Mouse (Mus musculus) layer of hippocampus, adult 18-20 months (tissue): ENCODE data around the gene Atp6v1c2. TPM values are rescaled to one million over a fixed set of nuclear protein-coding genes. Genes with fewer than 3 reads are reported as not detected.

Experiments
- DNase-seq, 2 experiments: peaks; one replicate each; pipeline ENCODE4 v3.0.0; 2022; ENCODE audit warnings: low spot score in 2 of 2
- long read RNA-seq: library from polyadenylated mRNA; stranded (forward); transcript quantifications from one replicate; pipeline ENCODE4 v2.0.0, GENCODE M21; 2021
- total RNA-seq, 2 experiments: library from RNA; stranded (reverse); gene quantifications; 2 replicates each; pipeline ENCODE4 v1.2.3; 2021

The Atp6v1c2 gene
- total RNA-seq = 1 to 10 TPM; 2.9 to 3.4 TPM
- long read RNA-seq, partial matches to known transcripts = 0 of 2 reads
- long read RNA-seq, other reads (novel, unspliced or antisense) = 2 of 2 reads

- DNase-seq = no peak
These were observed at the start of gene Atp6v1c2 for GRCm38 (mm10) chr12:17329259-17329658. Gene Atp6v1c2 (minus strand): TSS chr12:17329359.

DNA sequence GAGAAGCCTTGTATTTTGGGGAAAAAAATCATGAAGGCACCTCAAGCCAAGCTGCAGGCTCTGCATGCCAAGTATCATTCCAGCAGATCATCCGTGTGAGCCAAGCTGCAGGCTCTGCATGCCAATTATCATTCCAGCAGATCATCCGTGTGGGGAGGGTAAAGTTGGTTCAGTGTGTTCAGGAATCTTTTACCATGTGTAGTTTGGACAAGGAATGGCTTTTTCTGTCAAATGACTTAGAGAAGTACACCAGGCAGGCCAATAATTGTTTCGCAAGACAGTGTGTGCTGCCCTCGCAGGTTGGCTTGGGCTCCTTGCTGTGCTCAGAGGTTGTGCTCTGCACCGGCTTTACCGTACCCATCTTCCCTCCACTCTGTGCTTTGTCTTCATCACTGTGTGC lies 47.4 kb upstream of the Atp6v1c2 start:
- peak in 1 of 2 experiments; percentile 30 for DNase-seq

DNA sequence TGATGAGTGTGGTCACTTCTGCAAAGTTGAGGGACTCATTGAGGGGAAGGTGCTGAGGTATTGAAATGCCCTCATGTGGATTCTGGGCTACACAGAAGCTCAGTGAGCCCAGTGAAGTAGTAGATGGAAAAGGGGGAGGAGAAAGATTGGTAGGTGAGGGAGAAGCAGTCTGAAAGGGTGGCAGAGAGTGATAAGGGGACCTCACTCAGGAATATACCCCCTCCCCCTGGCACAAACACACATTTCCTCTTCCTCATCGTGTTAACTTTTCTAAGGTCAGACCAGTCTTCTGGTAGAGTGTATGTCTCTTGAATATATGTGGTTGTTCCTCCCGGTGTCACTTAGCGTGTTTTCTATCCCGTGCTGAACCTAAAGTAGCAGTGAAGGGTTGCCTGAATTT lies 46.1 kb upstream of the Atp6v1c2 start:
- DNase-seq = no peak

DNA sequence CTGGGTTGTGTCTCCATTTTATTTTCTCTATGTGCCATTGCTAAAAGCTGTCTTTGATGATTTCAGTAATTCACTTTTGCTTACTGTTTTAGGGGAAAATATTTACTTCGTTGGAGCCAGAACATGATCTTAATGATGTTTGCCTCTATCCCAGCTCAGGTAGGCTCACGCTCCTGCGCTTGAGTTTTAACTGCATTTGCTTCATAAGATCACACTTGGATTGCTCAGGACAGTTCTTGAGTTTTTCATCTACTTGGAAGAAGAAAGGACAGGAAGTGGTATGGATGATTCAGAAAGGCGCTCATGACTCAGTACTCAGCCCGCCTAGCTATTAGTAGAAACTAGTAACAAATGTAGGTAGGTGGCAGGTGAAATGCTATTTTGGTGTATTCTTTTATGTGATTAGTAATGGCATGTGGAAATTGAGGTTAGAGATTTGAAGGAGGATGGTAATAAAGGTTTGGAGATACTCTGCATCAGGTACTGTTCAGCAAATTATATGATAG lies 44.4 kb upstream of the Atp6v1c2 start:
- no peak for DNase-seq

- no peak for DNase-seq
These were observed 43.5 kb upstream of the Atp6v1c2 start for GRCm38 (mm10) chr12:17372696-17373095.

- DNase-seq = no peak
These were observed 42.6 kb upstream of the Atp6v1c2 start for GRCm38 (mm10) chr12:17371589-17372235.

DNA sequence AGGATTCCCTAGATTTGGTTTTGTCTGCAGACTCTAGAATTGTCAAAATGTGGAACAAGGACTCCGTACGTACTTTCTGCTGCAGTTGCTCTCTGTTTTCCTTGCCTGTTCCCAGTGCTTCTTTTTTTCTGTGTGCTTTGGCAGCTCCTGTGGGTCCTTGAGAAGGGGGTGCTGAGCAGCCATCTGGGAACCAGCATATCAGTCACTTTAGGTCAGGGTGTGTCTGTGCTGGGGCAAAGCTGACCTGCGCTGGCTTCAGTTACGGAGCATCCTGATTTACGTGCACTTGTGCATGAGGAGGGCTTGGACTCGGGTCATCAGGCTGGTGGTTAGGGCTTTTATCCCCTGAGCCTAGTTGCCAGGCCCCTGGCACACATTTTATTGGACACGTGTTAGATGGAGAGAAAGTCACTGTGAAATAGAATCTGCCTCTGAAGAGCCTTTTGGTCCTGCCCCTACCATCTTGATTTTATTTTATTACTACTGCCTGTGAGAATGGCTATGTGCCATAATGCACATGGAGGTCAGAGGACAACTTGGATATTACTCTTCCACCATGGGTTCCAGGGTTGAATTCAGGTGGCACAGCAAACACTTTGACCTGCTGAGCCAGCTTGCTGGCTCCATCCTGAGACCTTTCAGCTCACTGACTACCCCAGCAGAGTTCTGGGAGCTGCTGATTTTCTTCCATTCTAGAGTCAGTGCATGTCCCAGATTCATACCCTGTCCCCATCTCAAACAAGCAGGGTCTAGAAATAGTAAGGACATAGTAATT lies 40.6 kb upstream of the Atp6v1c2 start:
- no peak for DNase-seq

DNA sequence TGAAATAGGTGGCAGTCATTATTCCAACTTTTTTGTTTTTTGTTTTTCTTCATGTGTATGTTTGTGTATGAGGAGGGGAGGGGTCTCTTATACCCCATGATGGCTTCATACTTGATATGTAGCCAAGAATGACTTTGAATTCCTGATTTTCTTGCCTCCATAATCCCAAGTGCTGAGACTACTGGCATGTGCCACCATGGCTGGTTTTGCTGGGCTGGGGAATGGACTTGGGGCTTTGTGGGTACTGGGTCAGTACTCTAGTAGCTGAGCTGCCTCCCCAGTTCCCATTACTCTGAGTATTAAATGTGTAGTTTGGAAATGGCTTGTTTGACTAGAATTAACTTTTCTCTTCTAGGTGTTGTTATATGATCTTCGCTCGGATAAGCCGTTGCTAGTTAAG lies 40.0 kb upstream of the Atp6v1c2 start:
- DNase-seq = no peak

GRCm38 (mm10) chr12:17366981-17367380 lies 37.8 kb upstream of the Atp6v1c2 start:
- peak; percentile 44 to 74 for DNase-seq

DNA sequence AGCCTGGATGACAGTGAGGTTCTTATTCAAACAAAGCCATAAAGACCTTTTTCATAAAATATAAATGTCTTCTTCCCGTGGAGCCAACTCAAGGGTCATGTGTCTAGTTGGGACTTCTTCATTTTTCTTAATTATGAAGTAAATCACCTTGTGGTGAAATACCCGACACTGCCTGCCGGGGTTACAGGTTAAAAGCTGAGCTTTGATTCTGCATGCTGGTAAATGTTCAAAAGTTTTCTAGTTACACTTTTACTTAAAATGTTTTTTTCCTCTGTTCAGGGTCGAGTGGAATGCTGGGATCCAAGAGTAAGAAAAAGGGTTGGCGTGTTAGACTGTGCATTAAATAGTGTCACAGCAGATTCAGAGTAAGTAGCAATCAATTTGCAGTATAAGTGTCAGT lies 33.2 kb upstream of the Atp6v1c2 start:
- no peak for DNase-seq

DNA sequence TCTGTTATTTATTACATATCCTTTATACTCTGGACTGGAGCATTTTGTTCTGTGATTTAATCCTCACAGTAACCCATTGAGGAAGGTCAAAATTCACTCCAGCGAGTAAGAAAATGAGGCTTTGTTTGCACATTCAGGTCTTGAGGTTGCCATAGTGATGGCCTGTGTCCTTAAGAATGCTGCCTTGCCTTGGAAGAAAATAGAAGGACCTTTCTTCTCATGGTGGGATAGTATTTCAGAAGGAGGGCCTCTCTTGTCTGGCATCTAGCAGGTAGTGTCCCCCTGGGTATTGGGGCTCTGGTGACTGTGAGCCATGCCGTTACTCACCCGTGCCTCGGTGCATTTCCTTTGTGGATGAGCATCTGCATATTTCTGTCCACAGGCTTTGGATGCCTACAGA lies 31.5 kb upstream of the Atp6v1c2 start:
- no peak for DNase-seq

DNA sequence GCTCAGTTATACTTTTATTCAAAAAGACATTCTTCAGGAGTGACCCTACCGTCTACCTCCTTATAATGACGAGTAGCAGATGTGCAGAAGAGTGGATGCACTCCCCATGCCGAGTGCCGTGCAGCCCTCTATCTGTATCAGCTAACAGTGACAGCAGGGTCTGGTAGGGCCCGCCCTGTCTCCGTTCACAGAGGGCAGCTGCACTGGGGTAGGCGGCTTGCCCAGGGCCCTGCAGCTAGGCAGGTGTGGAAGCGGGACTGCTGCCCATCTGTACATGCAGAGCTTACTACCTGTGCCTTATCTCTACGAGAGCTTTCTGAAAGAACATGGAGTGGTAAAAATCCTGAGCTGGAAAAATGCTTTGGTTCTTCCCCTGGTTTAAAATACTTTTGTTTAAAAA lies 30.9 kb upstream of the Atp6v1c2 start:
- no peak for DNase-seq

DNA sequence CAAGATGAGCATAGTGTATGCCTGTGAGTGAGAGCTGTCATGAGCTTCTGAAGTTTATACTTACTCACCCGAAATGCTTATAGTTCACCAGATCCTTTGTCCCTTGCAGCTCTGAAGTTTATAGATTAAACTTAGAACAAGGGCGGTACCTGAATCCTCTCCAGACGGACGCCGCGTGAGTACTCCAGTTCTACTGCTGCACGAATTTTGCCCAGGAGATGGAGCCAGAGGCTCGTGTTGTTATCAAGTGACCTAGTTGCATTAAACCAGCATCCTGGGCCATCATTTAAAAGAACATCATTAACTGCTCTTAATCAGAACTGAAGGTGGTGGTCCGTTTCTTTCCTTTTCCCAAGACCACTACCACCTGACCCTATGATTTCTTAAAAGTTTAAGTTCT lies 29.8 kb upstream of the Atp6v1c2 start:
- DNase-seq = peak in 1 of 2 experiments; percentile 49

GRCm38 (mm10) chr12:17357795-17358194 lies 28.6 kb upstream of the Atp6v1c2 start:
- DNase-seq = no peak

DNA sequence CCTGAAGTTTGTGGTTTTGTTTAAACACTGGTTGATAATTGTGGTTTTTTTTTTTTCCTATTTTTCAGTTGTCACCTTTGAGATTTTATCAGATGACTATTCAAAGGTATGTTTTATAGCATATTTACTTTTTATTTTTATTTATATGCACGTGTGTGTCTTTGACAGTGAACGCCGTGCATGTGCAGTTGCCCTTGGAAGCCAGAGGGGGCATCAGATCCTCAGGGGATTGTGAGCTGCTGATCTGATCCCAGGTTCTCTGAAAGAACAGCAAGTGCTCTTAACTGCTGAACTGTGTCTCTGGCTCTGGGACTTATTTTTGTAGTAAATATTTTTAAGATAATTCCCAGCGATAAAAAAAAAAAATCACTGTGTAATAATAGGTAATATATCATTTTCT lies 27.7 kb upstream of the Atp6v1c2 start:
- no peak for DNase-seq

DNA sequence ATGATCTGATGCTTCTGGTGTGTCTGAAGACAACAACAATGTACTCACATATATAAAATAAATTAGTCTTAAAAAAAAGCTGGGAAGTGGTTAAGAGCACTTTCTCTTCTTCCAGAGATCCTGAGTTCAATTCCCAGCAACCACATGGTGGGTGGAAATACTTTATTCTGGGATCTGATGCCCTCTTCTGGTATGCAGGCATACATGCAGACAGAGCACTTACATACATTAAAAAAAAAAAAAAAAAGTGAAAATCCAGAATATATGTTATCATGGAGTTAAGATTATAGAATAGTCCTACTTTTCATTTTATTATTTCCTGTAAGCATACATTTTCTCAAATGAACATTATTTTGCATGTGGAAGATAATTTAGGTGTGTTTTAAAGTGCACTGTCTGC lies 20.9 kb upstream of the Atp6v1c2 start:
- no peak for DNase-seq

DNA sequence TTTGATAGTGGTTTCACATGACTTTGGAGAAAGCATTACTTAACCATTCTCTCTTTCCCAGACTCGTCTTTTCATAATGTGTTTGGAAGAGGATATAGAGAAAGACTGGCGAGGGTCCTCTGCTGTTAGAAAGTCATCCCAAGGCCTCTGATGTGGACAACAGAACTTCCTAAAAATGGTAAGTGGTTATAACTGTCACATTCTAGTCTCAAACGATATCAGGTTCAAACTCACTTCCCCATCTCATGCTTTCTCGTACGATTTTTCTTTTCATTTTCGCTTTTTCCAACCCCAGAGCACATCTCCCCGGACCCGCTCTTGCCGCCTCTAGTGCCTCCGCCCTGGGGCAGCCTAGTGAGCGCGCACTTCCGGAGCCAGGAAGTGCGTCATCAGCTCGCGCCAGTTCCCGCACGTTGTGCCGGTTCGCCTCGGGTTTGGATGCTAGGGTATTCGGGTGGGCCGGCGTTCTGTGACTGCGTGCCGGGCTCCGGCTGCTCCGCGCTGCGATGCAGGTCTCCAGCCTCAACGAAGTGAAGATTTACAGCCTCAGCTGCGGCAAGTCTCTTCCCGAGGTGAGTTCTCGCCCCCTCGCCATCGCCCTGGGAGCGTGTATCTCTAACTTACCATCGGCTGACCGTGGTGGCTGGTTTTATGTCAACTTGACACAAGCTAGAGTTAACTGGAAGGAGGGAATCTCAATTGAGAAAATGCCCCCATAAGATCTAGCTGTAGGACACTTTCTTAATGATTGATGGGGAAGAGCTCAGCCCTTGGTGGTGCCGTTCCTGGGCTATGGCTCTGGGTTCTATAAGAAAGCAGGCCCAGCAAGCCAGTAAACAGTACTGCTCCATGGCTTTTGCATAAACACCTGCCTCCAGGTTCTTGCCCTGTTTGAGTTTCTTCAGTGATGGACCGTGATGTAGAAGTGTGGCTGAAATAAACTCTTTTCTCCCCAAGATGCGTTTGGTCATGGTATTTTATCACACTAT lies 19.2 kb upstream of the Atp6v1c2 start, which contains the start of gene Nol10:
Gene Nol10, plus strand, starts transcription at position 411 of the 989 bp plus-strand sequence.
- DNase-seq = peak; percentile 84 to 94

- DNase-seq = peak in 1 of 2 experiments; percentile 16
These were observed 18.3 kb upstream of the Atp6v1c2 start for GRCm38 (mm10) chr12:17347327-17348047.

DNA sequence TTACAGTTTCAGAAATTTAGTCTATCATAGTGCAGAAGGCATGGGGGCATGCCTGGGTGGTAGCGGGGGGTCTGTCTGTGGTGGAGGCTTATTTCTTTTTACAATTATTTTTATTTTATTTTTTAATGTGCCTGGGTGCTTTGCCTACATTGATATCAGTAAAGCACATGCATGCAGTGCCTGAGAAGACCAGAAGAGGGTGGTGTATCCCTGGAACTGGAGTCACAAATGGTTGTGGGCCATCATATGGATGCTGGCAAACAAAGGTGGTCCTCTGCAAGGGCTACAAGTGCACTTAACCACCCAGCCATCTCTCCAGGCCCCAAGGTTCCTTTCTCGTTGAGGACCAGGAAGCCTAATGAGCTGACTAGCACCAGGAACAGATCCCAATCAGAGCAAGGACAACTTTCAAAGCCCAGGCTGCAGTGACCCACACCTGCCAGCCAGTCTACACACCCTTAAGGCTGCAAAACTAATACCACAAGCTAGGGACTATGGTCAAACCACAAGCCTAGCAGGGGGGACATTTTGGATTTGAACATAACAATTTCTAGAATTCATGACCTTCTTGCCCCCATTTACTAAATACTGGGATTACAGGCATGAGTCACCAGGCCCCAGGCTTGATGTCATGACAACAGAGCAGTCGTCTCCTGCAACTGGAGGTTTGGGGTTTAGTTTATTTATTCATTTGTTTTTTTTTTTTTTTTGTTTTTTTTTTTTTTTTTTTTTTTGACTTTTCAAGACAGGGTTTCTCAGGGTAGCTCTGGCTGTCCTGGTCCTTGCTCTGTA lies 10.2 kb upstream of the Atp6v1c2 start:
- no peak for DNase-seq

- DNase-seq = no peak
These were observed 9.2 kb upstream of the Atp6v1c2 start for GRCm38 (mm10) chr12:17338338-17338737.
